Mouse (Mus musculus) skeletal muscle tissue, adult 2 months (tissue): ENCODE results near the gene Aagab.

Experiments used
- DNase-seq: peaks from one replicate; pipeline ENCODE4 v3.0.0-alpha.2; 2012; ENCODE audit warnings: low read depth, low spot score

The Aagab gene

GRCm38 (mm10) chr9:63647581-63648519, 45.4 kb downstream of the Aagab start:
- no peak for DNase-seq

GRCm38 (mm10) chr9:63648520-63648918, 46.1 kb downstream of the Aagab start:
- no peak for DNase-seq

- DNase-seq: no peak
These were observed 47.5 kb downstream of the Aagab start for GRCm38 (mm10) chr9:63649841-63650545.

GRCm38 (mm10) chr9:63650905-63651304, 48.4 kb downstream of the Aagab start:
- DNase-seq: peak; percentile 92

GRCm38 (mm10) chr9:63651594-63651993, 49.1 kb downstream of the Aagab start:
- peak; percentile 71 for DNase-seq

- DNase-seq: no peak
These were observed 51.2 kb downstream of the Aagab start for GRCm38 (mm10) chr9:63653666-63654065.

- DNase-seq: no peak
These were observed 52.1 kb downstream of the Aagab start for GRCm38 (mm10) chr9:63654575-63654974.

- DNase-seq: no peak
These were observed 52.6 kb downstream of the Aagab start for GRCm38 (mm10) chr9:63655092-63655491.

- no peak for DNase-seq
These were observed 54.7 kb downstream of the Aagab start for GRCm38 (mm10) chr9:63657167-63657566.

- DNase-seq: peak; percentile 58
These were observed 56.0 kb downstream of the Aagab start for GRCm38 (mm10) chr9:63658436-63658835.

GRCm38 (mm10) chr9:63658970-63659371, 56.5 kb downstream of the Aagab start:
- peak; percentile 55 for DNase-seq

- no peak for DNase-seq
These were observed 57.6 kb downstream of the Aagab start for GRCm38 (mm10) chr9:63660061-63660460.

- no peak for DNase-seq
These were observed 58.2 kb downstream of the Aagab start for GRCm38 (mm10) chr9:63660691-63661090.

GRCm38 (mm10) chr9:63662759-63663158, 60.3 kb downstream of the Aagab start:
- DNase-seq: no peak

- peak; percentile 91 for DNase-seq
These were observed 60.8 kb downstream of the Aagab start for GRCm38 (mm10) chr9:63663222-63663621.

GRCm38 (mm10) chr9:63664300-63664745, 61.9 kb downstream of the Aagab start:
- no peak for DNase-seq

GRCm38 (mm10) chr9:63664792-63665646, 62.6 kb downstream of the Aagab start:
- peak; percentile 53 for DNase-seq

- peak; percentile 86 for DNase-seq
These were observed 64.3 kb downstream of the Aagab start for GRCm38 (mm10) chr9:63666612-63667372.

- DNase-seq: no peak
These were observed 64.9 kb downstream of the Aagab start for GRCm38 (mm10) chr9:63667373-63667724.

- DNase-seq: peak; percentile 65
These were observed 66.2 kb downstream of the Aagab start for GRCm38 (mm10) chr9:63668621-63669020.

- no peak for DNase-seq
These were observed 67.4 kb downstream of the Aagab start for GRCm38 (mm10) chr9:63669816-63670215.
